Mouse (Mus musculus): ENCODE results near the gene Defb47.

DNA sequence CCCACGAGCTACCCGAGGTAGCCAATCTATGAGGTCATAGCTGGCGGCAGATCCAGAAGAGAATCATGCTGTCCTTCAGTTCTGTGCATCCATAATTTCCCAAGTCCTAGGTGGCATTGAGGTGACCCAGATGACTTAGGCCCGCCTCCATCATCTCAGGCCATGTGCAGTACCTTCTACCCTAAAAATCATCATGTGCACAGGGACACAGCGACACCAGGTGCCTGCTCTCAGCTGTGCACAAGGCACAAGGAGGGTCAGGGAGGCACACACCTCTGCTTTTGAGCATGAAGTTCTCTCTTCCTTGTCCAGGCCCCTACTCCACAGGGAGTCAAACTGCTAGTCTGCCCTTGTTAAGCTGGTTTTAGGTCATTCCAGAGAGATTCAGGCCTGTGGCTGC, 32.5 kb upstream of the Defb47 start:
- no peak for TF ChIP-seq ZNF384 (IDR thresholded peaks at IDR 0.05; ENCODE audit: low read depth, low read length)
- TF ChIP-seq HCFC1 (IDR thresholded peaks at IDR 0.05; ENCODE audit: borderline replicate concordance, insufficient read depth, low read length), result no peak
- TF ChIP-seq ZC3H11A (IDR thresholded peaks at IDR 0.05; ENCODE audit: borderline replicate concordance, low read depth, low read length), result no peak

All from ES-E14 (cell line).